Mouse (Mus musculus): Measurements from ENCODE around the gene Zup1. TPM values are rescaled to one million over a fixed set of nuclear protein-coding genes. Genes with fewer than 3 reads are reported as not detected.

Gene Zup1
- polyA plus RNA-seq, 1 experiment from 2014 or later = 27.9 TPM

Other genes starting within 250 kb of the Zup1 start
- gene Sult3a2, start 164.6 kb downstream of the Zup1 start, polyA plus RNA-seq (2014; fragmentation: Nextera tagmentation; extraction: Ambion mirVana) = not detected in 2 replicates
- not detected in 2 replicates for gene Sult3a1, start 93.5 kb downstream of the Zup1 start, polyA plus RNA-seq (2014; fragmentation: Nextera tagmentation; extraction: Ambion mirVana)
- 0.06 TPM in 1 of 2 replicates, not detected in the other for gene Rsph4a, start 46.2 kb downstream of the Zup1 start, polyA plus RNA-seq (2014; fragmentation: Nextera tagmentation; extraction: Ambion mirVana)
- gene Rwdd1, start 68.4 kb upstream of the Zup1 start, polyA plus RNA-seq (2014; fragmentation: Nextera tagmentation; extraction: Ambion mirVana) = 180 and 196 TPM in 2 replicates
- not detected in 2 replicates for gene Trappc3l, start 86.3 kb upstream of the Zup1 start, polyA plus RNA-seq (2014; fragmentation: Nextera tagmentation; extraction: Ambion mirVana)
- gene Calhm4, start 93.0 kb upstream of the Zup1 start, polyA plus RNA-seq (2014; fragmentation: Nextera tagmentation; extraction: Ambion mirVana) = not detected in 2 replicates
- gene Calhm5, start 145.2 kb upstream of the Zup1 start, polyA plus RNA-seq (2014; fragmentation: Nextera tagmentation; extraction: Ambion mirVana) = 0.18 and 0.26 TPM in 2 replicates
- gene Calhm6, start 176.7 kb upstream of the Zup1 start, polyA plus RNA-seq (2014; fragmentation: Nextera tagmentation; extraction: Ambion mirVana) = 0.95 and 1.0 TPM in 2 replicates

Measured in embryonic facial prominence, embryonic 11.5 days (tissue).